Mouse (Mus musculus): ENCODE results near the gene Zfp69.

Gene Zfp69

GRCm38 (mm10) chr4:120885208-120886120 is 66.0 kb downstream of the Zfp69 start:
- DNase-seq = no peak

DNA sequence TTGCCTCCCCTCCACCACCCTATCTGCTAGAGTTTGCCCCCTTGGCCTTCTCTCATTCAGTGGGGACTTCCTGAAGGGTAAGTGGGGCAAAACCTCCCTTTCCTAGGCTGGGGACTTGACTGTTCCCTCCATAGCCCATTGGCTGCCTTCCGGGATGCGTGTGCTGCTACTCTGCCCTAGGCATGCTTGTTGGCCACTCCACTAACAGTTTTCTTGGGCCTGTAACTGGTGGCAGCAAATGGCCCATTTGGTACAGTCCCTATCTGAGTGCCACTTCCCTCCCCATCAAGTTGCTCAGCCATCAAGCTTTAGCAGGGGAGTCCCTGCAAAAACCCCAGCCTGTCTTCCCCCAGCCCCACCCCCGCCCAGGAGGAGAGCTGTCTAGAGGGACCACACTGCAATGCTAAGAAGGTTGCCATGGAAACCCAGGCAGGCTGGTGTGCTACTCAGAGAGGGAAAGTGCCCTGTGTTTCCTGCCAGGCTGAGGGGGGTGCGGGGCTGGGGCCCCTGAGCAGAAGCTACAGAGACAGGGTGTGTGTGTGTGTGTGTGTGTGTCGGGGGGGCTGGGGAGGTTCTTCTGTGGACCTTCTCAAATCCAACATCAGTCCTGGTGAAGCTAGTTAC is 69.4 kb downstream of the Zfp69 start:
- DNase-seq = no peak

GRCm38 (mm10) chr4:120880731-120881432 is 70.6 kb downstream of the Zfp69 start:
- DNase-seq = peak in 1 of 2 experiments; percentile 26

All from kidney, postnatal 4 days (tissue).